Comparison of ENCODE assay signal across 22 mouse cellular contexts in genomic region chr9:117922992-117923391, GRCm38 (mm10).
DNase-seq lines count a peak whose midpoint lies in the region; ATAC-seq and TF ChIP-seq lines count a peak whose summit lies in the region.
"Had no signal": no experiment of that assay in that cellular context is flagged by ENCODE, and none has a peak within 500 bp of the region (broad histone marks: within the 10 kb centered on the region; RNA-seq: fewer than 3 reads in every experiment).

No protein-coding gene starts in this region.

- no peaks in the 10 kb centered on the region for H3K27me3 ChIP-seq in forebrain, embryonic 12.5 days
- H3K27me3 ChIP-seq in forebrain, embryonic 16.5 days (replicated peaks; ENCODE audit: control insufficient read depth, insufficient read depth, low read length) = no peaks in the 10 kb centered on the region
- H3K27me3 ChIP-seq in heart, embryonic 15.5 days = no peaks in the 10 kb centered on the region
- H3K27me3 ChIP-seq in lung, embryonic 14.5 days (ENCODE audit: insufficient read depth, low read length) = no peaks in the 10 kb centered on the region
- H3K27me3 ChIP-seq in liver, embryonic 14.5 days (ENCODE audit: control insufficient read depth, insufficient read depth, low read length) = no peaks in the 10 kb centered on the region
- H3K27me3 ChIP-seq: embryonic facial prominence, embryonic 15.5 days; liver, embryonic 15.5 days had no signal

- 0 out of 2 replicates have a peak, but pooled peaks have one; percentile 23 for ATAC-seq in forebrain, embryonic 12.5 days (ENCODE audit: low FRiP score)
- ATAC-seq in forebrain, embryonic 16.5 days = no peak
- no peak for ATAC-seq in heart, embryonic 15.5 days (replicated peaks; ENCODE audit: insufficient number of reproducible peaks, insufficient read depth, low FRiP score, low read depth)
- no peak for ATAC-seq in lung, embryonic 14.5 days (ENCODE audit: insufficient read depth)
- peak; percentile 47 for ATAC-seq in liver, embryonic 14.5 days (ENCODE audit: insufficient read depth)

- H3K9me3 ChIP-seq in forebrain, embryonic 12.5 days = no peaks in the 10 kb centered on the region
- no peaks in the 10 kb centered on the region for H3K9me3 ChIP-seq in forebrain, embryonic 16.5 days (ENCODE audit: control insufficient read depth, low read length)
- H3K9me3 ChIP-seq in heart, embryonic 15.5 days (replicated peaks) = no peaks in the 10 kb centered on the region
- H3K9me3 ChIP-seq in lung, embryonic 14.5 days (ENCODE audit: low read depth, low read length) = no peaks in the 10 kb centered on the region
- no peaks in the 10 kb centered on the region for H3K9me3 ChIP-seq in liver, embryonic 14.5 days (ENCODE audit: control insufficient read depth, low read length)
- H3K9me3 ChIP-seq: embryonic facial prominence, embryonic 15.5 days; hindbrain, embryonic 10.5 days; liver, embryonic 15.5 days; midbrain, embryonic 10.5 days had no signal

- H3K4me1 ChIP-seq in forebrain, embryonic 12.5 days = no peaks in the 10 kb centered on the region
- H3K4me1 ChIP-seq in forebrain, embryonic 16.5 days (replicated peaks; ENCODE audit: control insufficient read depth, insufficient read depth, low read length) = no peaks in the 10 kb centered on the region
- 0 out of 2 replicates have a peak, but pooled peaks cover 2% of the 10 kb centered on the region for H3K4me1 ChIP-seq in heart, embryonic 15.5 days (replicated peaks)
- H3K4me1 ChIP-seq in lung, embryonic 14.5 days (ENCODE audit: insufficient read depth) = no peaks in the 10 kb centered on the region
- H3K4me1 ChIP-seq in liver, embryonic 14.5 days (replicated peaks; ENCODE audit: control insufficient read depth in 2 of 2, insufficient read depth in 2 of 2, low read length in 1 of 2) = peaks cover 0 to 2% of the 10 kb centered on the region in 2 experiments; a peak in 1 of 4 replicates
- H3K4me1 ChIP-seq: embryonic facial prominence, embryonic 15.5 days; hindbrain, embryonic 10.5 days; liver, embryonic 15.5 days; midbrain, embryonic 10.5 days had no signal

- no peak overlapping the region for H3K4me3 ChIP-seq in forebrain, embryonic 12.5 days (replicated peaks)
- no peak overlapping the region for H3K4me3 ChIP-seq in forebrain, embryonic 16.5 days (replicated peaks; ENCODE audit: low read length)
- no peak overlapping the region for H3K4me3 ChIP-seq in heart, embryonic 15.5 days
- no peak overlapping the region for H3K4me3 ChIP-seq in lung, embryonic 14.5 days (ENCODE audit: low read depth, low read length)
- no peak overlapping the region for H3K4me3 ChIP-seq in liver, embryonic 14.5 days (ENCODE audit: insufficient read depth in 1 of 2, low read depth in 2 of 2, low read length in 2 of 2)
- H3K4me3 ChIP-seq: embryonic facial prominence, embryonic 15.5 days; hindbrain, embryonic 10.5 days; layer of hippocampus, adult 2 months; liver, embryonic 15.5 days; midbrain, embryonic 10.5 days had no signal

- TF ChIP-seq EP300 in liver, embryonic 14.5 days (IDR thresholded peaks at IDR 0.05; ENCODE audit: low read depth) = no peak

- H3K27ac ChIP-seq in forebrain, embryonic 12.5 days = no peak overlapping the region
- no peak overlapping the region for H3K27ac ChIP-seq in forebrain, embryonic 16.5 days (ENCODE audit: low read length)
- H3K27ac ChIP-seq in heart, embryonic 15.5 days = no peak overlapping the region
- no peak overlapping the region for H3K27ac ChIP-seq in lung, embryonic 14.5 days (ENCODE audit: low read depth)
- no peak overlapping the region for H3K27ac ChIP-seq in liver, embryonic 14.5 days
- H3K27ac ChIP-seq: embryonic facial prominence, embryonic 15.5 days; hindbrain, embryonic 10.5 days; layer of hippocampus, adult 2 months; liver, embryonic 15.5 days; midbrain, embryonic 10.5 days had no signal

- no peak for DNase-seq in heart, postnatal 4 days
- DNase-seq in lung, embryonic 14.5 days = no peak
- DNase-seq in lung, postnatal 36 days = no peak
- DNase-seq in liver, embryonic 14.5 days (ENCODE audit: low read depth in 3 of 3, low spot score in 3 of 3) = no peak
- no peak for DNase-seq in spleen, postnatal 36 days (ENCODE audit: low spot score in 2 of 2)
- DNase-seq: adrenal gland, postnatal 14 days; cerebellum, adult 11 months; cerebellum, postnatal 10 days; embryo, embryonic 11 days; kidney, adult 8-10 months; kidney, postnatal 14 days; layer of hippocampus, postnatal 36 days; left cerebral cortex, postnatal 4 days; lung, postnatal 10 days had no signal

- no peak overlapping the region for H3K9ac ChIP-seq in forebrain, embryonic 12.5 days
- no peak overlapping the region for H3K9ac ChIP-seq in forebrain, embryonic 16.5 days (replicated peaks; ENCODE audit: low read depth, low read length)
- no peak overlapping the region for H3K9ac ChIP-seq in heart, embryonic 15.5 days
- no peak overlapping the region for H3K9ac ChIP-seq in lung, embryonic 14.5 days
- H3K9ac ChIP-seq in liver, embryonic 14.5 days (replicated peaks) = no peak overlapping the region
- H3K9ac ChIP-seq: embryonic facial prominence, embryonic 15.5 days; liver, embryonic 15.5 days had no signal

- whole genome bisulfite sequencing in forebrain, embryonic 12.5 days = 46% methylated on average over 4 of the region's 4 CpGs
- WGBS in forebrain, embryonic 16.5 days = 33% methylated on average over 4 of the region's 4 CpGs
- WGBS in heart, embryonic 15.5 days = 8% methylated on average over 4 of the region's 4 CpGs
- 18% methylated on average over 4 of the region's 4 CpGs for WGBS in lung, embryonic 14.5 days
- WGBS in liver, embryonic 14.5 days (ENCODE audit: insufficient replicate concordance) = under 1% methylated on average over 4 of the region's 4 CpGs

- TF ChIP-seq CTCF in lung, embryonic 14.5 days (IDR thresholded peaks at IDR 0.05; ENCODE audit: low read depth) = no peak
- no peak for TF ChIP-seq CTCF in liver, embryonic 14.5 days (IDR thresholded peaks at IDR 0.05; ENCODE audit: low read depth)

- no peak overlapping the region for H3K4me2 ChIP-seq in forebrain, embryonic 12.5 days
- H3K4me2 ChIP-seq in forebrain, embryonic 16.5 days (ENCODE audit: low read length) = no peak overlapping the region
- H3K4me2 ChIP-seq in heart, embryonic 15.5 days = peak overlapping the region; percentile 30
- H3K4me2 ChIP-seq in lung, embryonic 14.5 days = 0 out of 2 replicates have a peak overlapping the region, but pooled peaks have one; percentile 1
- no peak overlapping the region for H3K4me2 ChIP-seq in liver, embryonic 14.5 days (ENCODE audit: low read depth)
- H3K4me2 ChIP-seq: embryonic facial prominence, embryonic 15.5 days; liver, embryonic 15.5 days had no signal

- H3K36me3 ChIP-seq in forebrain, embryonic 12.5 days (replicated peaks) = no peaks in the 10 kb centered on the region
- H3K36me3 ChIP-seq in forebrain, embryonic 16.5 days (ENCODE audit: control insufficient read depth, insufficient read depth) = no peaks in the 10 kb centered on the region
- H3K36me3 ChIP-seq in heart, embryonic 15.5 days = no peaks in the 10 kb centered on the region
- H3K36me3 ChIP-seq in lung, embryonic 14.5 days (ENCODE audit: insufficient read depth) = no peaks in the 10 kb centered on the region
- no peaks in the 10 kb centered on the region for H3K36me3 ChIP-seq in liver, embryonic 14.5 days (replicated peaks; ENCODE audit: control insufficient read depth, insufficient read depth, low read depth)
- H3K36me3 ChIP-seq: embryonic facial prominence, embryonic 15.5 days; hindbrain, embryonic 10.5 days; liver, embryonic 15.5 days; midbrain, embryonic 10.5 days had no signal

Comparison
In these comparisons a context has a peak if more than half of its experiments do, and no peak if none do; other contexts are left out.
1. ATAC-seq: peak in forebrain, embryonic 12.5 days (single experiment) and liver, embryonic 14.5 days (single experiment); none in forebrain, embryonic 16.5 days (single experiment), heart, embryonic 15.5 days (single experiment) and lung, embryonic 14.5 days (single experiment).
2. H3K4me2 ChIP-seq: peak in heart, embryonic 15.5 days (single experiment) and lung, embryonic 14.5 days (single experiment); none in forebrain, embryonic 12.5 days (single experiment), forebrain, embryonic 16.5 days (single experiment) and liver, embryonic 14.5 days (single experiment).